Mouse (Mus musculus): ENCODE results near the gene Olfr1389.

- no peak for TF ChIP-seq UBTF (IDR thresholded peaks at IDR 0.05; ENCODE audit: low read depth, low read length)
- no peak for TF ChIP-seq MAX (IDR thresholded peaks at IDR 0.05; ENCODE audit: low read length)
Observed at GRCm38 (mm10) chr11:49383133-49383532, 39.7 kb upstream of the Olfr1389 start.

Measured in CH12.LX (cell line).